Mouse (Mus musculus) intestine, embryonic 15.5 days (tissue): ENCODE measurements at regions not wholly inside any gene's neighbourhood (a gene's known extent, or its start where the extent isn't known, plus 50 kb on each side); places are given as distances from the start of the nearest gene placed in this dataset.

Experiments
- ATAC-seq: fragments of 200-750 bp; cut with Nextera tagmentation; 2 replicates; pipeline ENCODE4 v1.8.0; 2017; ENCODE audit warnings: moderate TSS enrichment, moderate library complexity
- H3K27ac ChIP-seq: fragments of 300-500 bp; sonication (generic); 2 replicates; pipeline ENCODE4 v1.5.1; 2015; ENCODE audit warnings: mild to moderate bottlenecking, inconsistent platforms
- H3K27me3 ChIP-seq: fragments of 300-500 bp; sonication (generic); replicated peaks from 2 replicates; pipeline ENCODE4 v1.6.1; 2015; ENCODE audit warnings: inconsistent platforms
- H3K36me3 ChIP-seq: fragments of 300-500 bp; sonication (generic); 2 replicates; pipeline ENCODE4 v1.6.1; 2015; ENCODE audit warnings: inconsistent platforms
- H3K4me1 ChIP-seq: fragments of 300-500 bp; sonication (generic); replicated peaks from 2 replicates; pipeline ENCODE4 v1.6.1; 2015; ENCODE audit warnings: inconsistent platforms
- H3K4me2 ChIP-seq: fragments of 300-500 bp; sonication (generic); replicated peaks from 2 replicates; pipeline ENCODE4 v1.6.1; 2015; ENCODE audit warnings: mild to moderate bottlenecking, inconsistent platforms
- H3K4me3 ChIP-seq: fragments of 300-500 bp; sonication (generic); replicated peaks from 2 replicates; pipeline ENCODE4 v1.5.1; 2015; ENCODE audit warnings: inconsistent platforms
- H3K9ac ChIP-seq: fragments of 300-500 bp; sonication (generic); 2 replicates; pipeline ENCODE4 v1.6.1; 2015; ENCODE audit warnings: inconsistent platforms
- H3K9me3 ChIP-seq: fragments of 300-500 bp; sonication (generic); 2 replicates; pipeline ENCODE4 v1.6.1; 2016; ENCODE audit warnings: inconsistent platforms
- WGBS: fragments of 180-500 bp; shearing (Covaris S2); methylation state at CpG from one replicate; pipeline ENCODE4 v1.1.7; 2015; 5-methylcytosine and 5-hydroxymethylcytosine counted together

DNA sequence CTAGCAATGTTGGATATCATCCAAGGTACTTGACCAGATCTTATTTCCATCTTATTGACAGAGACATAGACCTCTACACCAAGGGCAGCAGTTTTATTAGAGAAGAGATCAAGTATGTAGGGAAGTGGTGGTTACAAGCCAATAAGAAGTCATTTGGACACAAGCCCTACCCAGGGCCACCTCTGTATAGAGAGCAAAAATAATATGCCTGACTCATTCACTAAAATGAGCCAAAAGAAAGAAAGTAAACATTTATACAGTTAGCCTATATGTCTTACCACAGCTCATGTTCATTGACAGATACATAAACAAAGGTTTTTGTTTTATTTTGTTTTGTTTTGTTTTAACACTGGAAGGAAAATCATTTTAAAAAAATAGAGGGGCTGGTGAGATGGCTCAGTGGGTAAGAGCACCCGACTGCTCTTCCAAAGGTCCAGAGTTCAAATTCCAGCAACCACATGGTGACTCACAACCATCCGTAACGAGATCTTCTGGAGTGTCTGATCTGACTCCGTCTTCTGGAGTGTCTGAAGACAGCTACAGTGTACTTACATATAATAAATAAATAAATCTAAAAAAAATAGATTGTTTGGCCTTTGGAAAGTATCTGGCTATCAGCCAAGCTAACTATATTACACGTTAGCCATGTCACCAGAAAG lies 76.9 kb downstream of the Rlim start:
- WGBS, result 74% methylated on average over 5 of the region's 5 CpGs
- H3K9ac ChIP-seq, result no peak overlapping the region
- H3K4me1 ChIP-seq, result no peaks in the 10 kb centered on the region
- no peaks in the 10 kb centered on the region for H3K36me3 ChIP-seq
- no peaks in the 10 kb centered on the region for H3K9me3 ChIP-seq
- H3K4me2 ChIP-seq, result no peak overlapping the region
- H3K27me3 ChIP-seq, result no peaks in the 10 kb centered on the region; the same call in 1 of the 2 replicates
- ATAC-seq, result no peak
- H3K27ac ChIP-seq, result no peak overlapping the region
- no peak overlapping the region for H3K4me3 ChIP-seq

DNA sequence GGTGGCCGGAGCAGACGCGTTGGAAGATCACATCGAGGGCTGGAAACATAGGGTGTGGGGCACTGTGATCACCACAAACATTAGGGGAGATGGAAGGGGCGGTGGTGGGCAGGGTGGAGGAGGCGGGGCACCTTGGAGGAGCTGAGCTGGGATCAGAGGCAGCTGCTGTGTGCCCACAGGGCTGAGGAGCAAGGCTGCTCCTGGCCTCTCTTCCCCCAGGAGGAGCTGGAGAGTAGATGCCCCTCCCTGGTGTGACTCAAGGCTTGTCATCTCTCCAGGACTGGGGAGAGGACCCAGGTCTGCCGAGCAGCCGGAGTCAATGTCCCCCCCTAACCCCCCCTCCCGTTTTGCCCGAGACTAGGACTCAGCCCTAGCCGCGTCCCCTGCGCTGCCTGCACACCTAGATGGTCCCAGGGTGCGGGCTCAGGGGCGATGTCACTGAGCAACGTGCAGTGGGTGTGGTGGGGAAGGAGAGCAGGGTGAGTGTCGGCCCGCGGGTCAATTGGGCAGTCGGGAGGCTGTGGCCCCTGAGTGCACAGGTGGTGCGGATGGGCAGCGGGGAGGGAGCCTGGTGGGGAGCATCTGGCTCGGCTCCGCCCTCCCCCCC lies 57.6 kb upstream of the Slc16a2 start:
- H3K27me3 ChIP-seq, result 0 out of 2 replicates have a peak, but pooled peaks cover 8% of the 10 kb centered on the region
- ATAC-seq, result no peak
- WGBS, result 27% methylated on average over 21 of the region's 24 CpGs
- peak overlapping the region; percentile 35 for H3K4me2 ChIP-seq
- H3K9ac ChIP-seq, result no peak overlapping the region
- H3K4me1 ChIP-seq, result no peaks in the 10 kb centered on the region
- H3K4me3 ChIP-seq, result no peak overlapping the region
- H3K36me3 ChIP-seq, result no peaks in the 10 kb centered on the region
- no peaks in the 10 kb centered on the region for H3K9me3 ChIP-seq
- no peak overlapping the region for H3K27ac ChIP-seq
